Mouse (Mus musculus) CH12.LX (cell line): ENCODE results near the gene Fam53a.

Source experiments
- CTCF ChIP-seq, 2 experiments: IDR thresholded peaks in 1 of 2; conservative IDR thresholded peaks in 1 of 2; 2 replicates each; pipeline ENCODE4 v1.5.1; 2011 to 2012; ENCODE audit warnings: low read depth in 2 of 2, low read length in 2 of 2, improper control_type of control experiment in 1 of 2, inconsistent platforms in 1 of 2, mild to moderate bottlenecking in 1 of 2, moderate library complexity in 1 of 2
- EP300 ChIP-seq: IDR thresholded peaks from 2 replicates; pipeline ENCODE4 v1.6.1; 2011; ENCODE audit warnings: low read length, improper control_type of control experiment
- MAZ ChIP-seq: IDR thresholded peaks from 2 replicates; pipeline ENCODE4 v1.6.1; 2012; ENCODE audit warnings: low read depth, mild to moderate bottlenecking, inconsistent platforms, low read length, improper control_type of control experiment, moderate library complexity
- POLR2A ChIP-seq: IDR thresholded peaks from 2 replicates; pipeline ENCODE4 v1.6.1; 2011; ENCODE audit warnings: low read depth, mild to moderate bottlenecking, improper control_type of control experiment, low read length

- TF ChIP-seq CTCF (conservative IDR thresholded peaks at IDR 0.05 in 1 of 2, IDR thresholded peaks at IDR 0.05 in 1 of 2; ENCODE audit: low read depth in 2 of 2, low read length in 2 of 2) (no peak), EP300 (no peak), POLR2A (no peak), MAZ (no peak)
Observed at GRCm38 (mm10) chr5:33656739-33657138, 27.3 kb upstream of the Fam53a start.
